32 mouse cellular contexts compared by ENCODE assay signal in genomic region chr1:93767600-93767999, GRCm38 (mm10).
"Had no signal": no experiment of that assay in that cellular context is flagged by ENCODE, and none has a peak within 500 bp of the region (broad histone marks: within the 10 kb centered on the region; RNA-seq: fewer than 3 reads in every experiment).

No protein-coding gene starts in this region.

- H3K4me1 ChIP-seq: heart, embryonic 10.5 days; heart, embryonic 12.5 days; heart, embryonic 13.5 days; heart, embryonic 15.5 days; hindbrain, embryonic 10.5 days; hindbrain, embryonic 12.5 days; hindbrain, embryonic 15.5 days; intestine, embryonic 15.5 days had no signal

- H3K9ac ChIP-seq: heart, embryonic 12.5 days; heart, embryonic 13.5 days; heart, embryonic 15.5 days; hindbrain, embryonic 12.5 days; hindbrain, embryonic 13.5 days; hindbrain, embryonic 14.5 days; hindbrain, embryonic 15.5 days; intestine, embryonic 15.5 days had no signal

- DNase-seq: heart, adult 18-20 months; heart, adult 2 months; heart, postnatal 10 days; heart, postnatal 14 days; heart, postnatal 36 days; heart, postnatal 4 days; kidney, adult 18-20 months; kidney, adult 8-10 months; kidney, adult 9 months; kidney, postnatal 25 days; kidney, postnatal 36 days; kidney, postnatal 4 days; layer of hippocampus, adult 9-11 months; layer of hippocampus, postnatal 36 days had no signal

- H3K9me3 ChIP-seq: heart, embryonic 10.5 days; heart, embryonic 13.5 days; heart, embryonic 15.5 days; hindbrain, embryonic 10.5 days; hindbrain, embryonic 12.5 days; hindbrain, embryonic 13.5 days; hindbrain, embryonic 15.5 days; intestine, embryonic 15.5 days had no signal

- ATAC-seq: hindbrain, embryonic 16.5 days; hindbrain, postnatal 0 days; inflammation-experienced regulatory T-cells, adult 6 months; intestine, embryonic 15.5 days; intestine, embryonic 16.5 days; intestine, postnatal 0 days had no signal

- H3K36me3 ChIP-seq: intestine, embryonic 15.5 days had no signal

- H3K4me2 ChIP-seq: heart, embryonic 11.5 days; heart, embryonic 12.5 days; heart, embryonic 13.5 days; heart, embryonic 15.5 days; hindbrain, embryonic 12.5 days; hindbrain, embryonic 13.5 days; hindbrain, embryonic 14.5 days; hindbrain, embryonic 15.5 days; intestine, embryonic 15.5 days had no signal

- H3K27me3 ChIP-seq: heart, embryonic 12.5 days; heart, embryonic 13.5 days; heart, embryonic 15.5 days; hindbrain, embryonic 12.5 days; hindbrain, embryonic 13.5 days; hindbrain, embryonic 15.5 days; intestine, embryonic 15.5 days had no signal

- H3K27ac ChIP-seq: heart, adult 2 months; heart, embryonic 10.5 days; heart, embryonic 13.5 days; heart, embryonic 15.5 days; hindbrain, embryonic 10.5 days; hindbrain, embryonic 12.5 days; hindbrain, embryonic 13.5 days; hindbrain, embryonic 14.5 days; hindbrain, embryonic 15.5 days; hindbrain, postnatal 0 days; intestine, embryonic 15.5 days; layer of hippocampus, adult 2 months; left cerebral cortex, adult 2 months had no signal

- H3K4me3 ChIP-seq: heart, adult 2 months; heart, embryonic 10.5 days; heart, embryonic 12.5 days; heart, embryonic 13.5 days; heart, embryonic 15.5 days; hindbrain, embryonic 10.5 days; hindbrain, embryonic 12.5 days; hindbrain, embryonic 13.5 days; hindbrain, embryonic 15.5 days; intestine, embryonic 15.5 days; layer of hippocampus, adult 2 months; left cerebral cortex, adult 2 months had no signal
